Mouse (Mus musculus): ENCODE results near the gene Zfp341. TPM values are rescaled to one million over a fixed set of nuclear protein-coding genes. Genes with fewer than 3 reads are reported as not detected.

Gene Zfp341
- polyA plus RNA-seq, 1 experiment from 2014 or later = 2.0 TPM

DNA sequence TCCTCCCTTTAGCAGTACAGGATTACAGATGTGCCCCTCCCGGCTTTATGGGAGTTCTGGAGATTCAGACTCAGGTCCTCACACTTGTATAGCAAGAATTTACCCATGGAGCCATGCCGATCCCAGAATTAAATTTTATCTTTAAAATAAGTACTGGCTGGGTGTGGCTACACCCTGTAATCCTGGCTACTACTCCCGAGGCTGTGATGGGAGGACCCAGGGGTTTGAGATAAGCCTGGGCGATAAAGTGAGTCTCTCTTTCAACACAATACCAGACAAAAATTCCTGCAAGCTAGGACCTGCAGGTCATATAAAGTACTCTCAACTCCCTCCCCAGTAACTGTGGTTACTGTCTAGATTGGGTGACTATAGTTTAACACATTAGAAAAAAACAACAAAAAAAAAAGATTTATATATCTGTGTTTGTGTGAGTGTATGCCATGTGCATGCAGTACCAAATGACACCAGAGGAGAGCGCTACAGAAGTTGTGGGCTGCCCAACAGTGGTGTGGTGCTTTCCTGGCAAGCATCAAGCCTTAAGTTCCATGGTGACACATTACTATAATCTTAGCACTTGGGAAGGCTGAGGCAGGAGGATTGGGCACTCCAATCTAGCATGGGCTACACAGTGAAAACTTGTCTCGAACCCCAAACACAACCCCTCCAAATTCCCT, 29.8 kb downstream of the Zfp341 start:
- H3K36me3 ChIP-seq = peaks cover 52% of the 10 kb centered on the region
- no peaks in the 10 kb centered on the region for H3K9me3 ChIP-seq
- no peak overlapping the region for H3K27ac ChIP-seq (replicated peaks)
- no peak overlapping the region for H3K9ac ChIP-seq
- no peak overlapping the region for H3K4me3 ChIP-seq
- no peaks in the 10 kb centered on the region for H3K4me1 ChIP-seq (replicated peaks)
- no peak for ATAC-seq (ENCODE audit: low FRiP score, low read depth)
- no peaks in the 10 kb centered on the region for H3K27me3 ChIP-seq
- 93% methylated on average over 6 of the region's 6 CpGs for WGBS
- no peak overlapping the region for H3K4me2 ChIP-seq

DNA sequence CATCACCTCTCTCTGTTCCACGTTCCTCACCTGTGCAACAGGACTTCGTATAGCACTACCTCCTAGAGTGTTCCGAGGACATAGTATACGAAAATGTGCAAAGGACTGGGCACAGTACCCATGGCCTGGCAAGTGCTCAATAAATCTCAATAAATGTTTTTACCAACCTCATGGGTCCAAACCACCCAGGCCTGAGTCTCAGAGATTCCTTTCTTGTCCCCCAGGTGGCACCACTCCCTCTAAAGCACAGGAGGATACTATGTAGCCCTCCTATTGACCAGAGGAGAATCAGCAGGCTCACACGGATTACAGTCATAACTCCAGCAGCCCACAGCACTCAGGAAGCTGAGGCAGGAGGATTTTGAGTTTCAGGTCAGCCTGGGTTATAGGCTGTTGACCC, 33.5 kb downstream of the Zfp341 start:
- Histone ChIP-seq H3K4me1 (replicated peaks) (no peaks in the 10 kb centered on the region), H3K9ac (no peak overlapping the region), H3K9me3 (no peaks in the 10 kb centered on the region), H3K27ac (replicated peaks) (no peak overlapping the region), H3K4me2 (no peak overlapping the region), H3K27me3 (no peaks in the 10 kb centered on the region), H3K36me3 (peaks cover 28% of the 10 kb centered on the region), H3K4me3 (no peak overlapping the region)
- ATAC-seq (ENCODE audit: low FRiP score, low read depth) = no peak
- 76% methylated on average over 5 of the region's 5 CpGs for WGBS

- Histone ChIP-seq H3K4me2 (no peak overlapping the region), H3K4me3 (no peak overlapping the region), H3K27ac (replicated peaks) (no peak overlapping the region), H3K4me1 (replicated peaks) (no peaks in the 10 kb centered on the region), H3K9ac (no peak overlapping the region), H3K9me3 (no peaks in the 10 kb centered on the region), H3K36me3 (peaks cover 19% of the 10 kb centered on the region), H3K27me3 (no peaks in the 10 kb centered on the region)
- no peak for ATAC-seq (ENCODE audit: low FRiP score, low read depth)
- WGBS = 28% methylated on average over 3 of the region's 3 CpGs
Observed at GRCm38 (mm10) chr2:154648086-154648485, 35.0 kb downstream of the Zfp341 start.

DNA sequence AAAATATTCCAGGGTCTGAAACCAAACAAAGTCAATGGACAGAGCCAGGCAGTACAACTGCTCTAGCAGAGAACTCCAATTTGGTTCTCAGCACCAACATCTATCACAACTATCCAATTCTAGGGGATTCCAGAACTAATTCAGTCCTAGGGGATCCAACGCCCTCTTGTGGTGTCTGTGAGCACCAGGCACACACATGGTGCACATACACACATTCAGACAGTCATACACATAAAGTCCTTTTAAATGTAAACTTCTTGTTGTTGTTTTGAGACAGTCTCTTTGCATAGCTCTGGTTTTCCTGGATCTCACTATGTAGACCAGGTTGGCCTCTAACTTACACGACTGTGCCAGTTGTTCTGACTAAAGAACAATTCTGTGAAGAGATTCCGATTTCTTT, 37.3 kb downstream of the Zfp341 start:
- peaks cover 10% of the 10 kb centered on the region for H3K36me3 ChIP-seq
- H3K9ac ChIP-seq = no peak overlapping the region
- no peak overlapping the region for H3K4me3 ChIP-seq
- ATAC-seq (ENCODE audit: low FRiP score, low read depth) = no peak
- H3K27ac ChIP-seq (replicated peaks) = no peak overlapping the region
- no peak overlapping the region for H3K4me2 ChIP-seq
- no peaks in the 10 kb centered on the region for H3K4me1 ChIP-seq (replicated peaks)
- H3K9me3 ChIP-seq = no peaks in the 10 kb centered on the region
- H3K27me3 ChIP-seq = no peaks in the 10 kb centered on the region
- WGBS = 78% methylated on average over 3 of the region's 3 CpGs

DNA sequence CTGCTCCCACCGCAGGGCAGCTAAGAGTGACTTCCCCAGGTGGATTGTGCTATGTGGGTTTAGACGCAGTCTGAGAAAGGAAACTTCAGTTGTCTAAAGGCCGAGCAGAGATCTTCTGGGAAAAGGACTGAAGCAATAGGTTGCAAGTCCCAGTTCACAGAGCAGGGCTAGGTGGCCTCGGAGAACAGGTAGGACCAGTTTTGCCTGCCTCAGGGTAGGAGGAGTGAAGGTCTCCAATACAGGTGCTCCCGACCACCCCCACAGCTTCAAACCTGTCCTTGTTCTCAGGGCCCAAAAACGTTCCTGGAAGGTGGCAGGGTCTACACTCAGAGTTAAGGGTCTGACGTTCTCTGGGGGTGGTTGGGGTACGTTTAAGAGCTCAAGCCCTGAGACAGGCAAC, 38.3 kb downstream of the Zfp341 start, which contains the start of gene Chmp4b:
TSS of gene Chmp4b (plus strand) at position 343 of the 400 bp plus-strand sequence.
- H3K27ac ChIP-seq (replicated peaks) = no peak within 1 kb of the TSS

DNA sequence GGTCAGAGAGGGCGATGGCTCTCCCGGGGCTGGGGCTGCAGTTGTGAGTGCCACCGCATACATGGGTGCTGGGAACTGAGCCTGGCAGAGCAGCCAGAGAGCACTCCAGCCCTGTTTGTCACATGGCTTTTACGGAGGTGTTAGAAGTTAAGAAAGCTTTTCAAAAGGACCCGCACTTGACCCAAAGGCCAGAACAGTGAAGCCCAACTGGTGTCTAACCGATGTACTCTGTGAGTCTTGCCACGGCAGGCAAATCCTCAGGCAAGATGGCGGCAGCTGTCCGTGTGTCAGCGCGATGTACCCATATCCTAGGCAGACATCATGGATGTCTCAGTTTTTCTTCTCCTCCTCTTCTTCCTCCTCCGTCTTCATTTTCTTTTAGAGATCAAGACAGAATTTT, 41.9 kb downstream of the Zfp341 start:
- Histone ChIP-seq H3K36me3 (no peaks in the 10 kb centered on the region), H3K27ac (replicated peaks) (no peak overlapping the region), H3K9me3 (no peaks in the 10 kb centered on the region), H3K4me3 (no peak overlapping the region), H3K4me1 (replicated peaks) (peaks cover 25% of the 10 kb centered on the region), H3K9ac (no peak overlapping the region), H3K4me2 (no peak overlapping the region), H3K27me3 (no peaks in the 10 kb centered on the region)
- ATAC-seq (ENCODE audit: low FRiP score, low read depth) = no peak
- 95% methylated on average over 12 of the region's 12 CpGs for WGBS

More for the DNA sequence above, 38.3 kb downstream of the Zfp341 start, which contains the start of gene Chmp4b:
- no peaks in the 10 kb centered on the region for H3K27me3 ChIP-seq
- WGBS = 66% methylated on average over 8 of the region's 8 CpGs
- no peak within 1 kb of the TSS for H3K4me3 ChIP-seq
- H3K9ac ChIP-seq = no peak within 1 kb of the TSS
- peaks cover 2% of the 10 kb centered on the region; the same call in 1 of the 2 replicates for H3K4me1 ChIP-seq (replicated peaks)
- ATAC-seq (ENCODE audit: low FRiP score, low read depth) = no peak
- no peak within 1 kb of the TSS for H3K4me2 ChIP-seq
- 0 out of 2 replicates have a peak, but pooled peaks cover 1% of the 10 kb centered on the region for H3K36me3 ChIP-seq
- no peaks in the 10 kb centered on the region for H3K9me3 ChIP-seq

DNA sequence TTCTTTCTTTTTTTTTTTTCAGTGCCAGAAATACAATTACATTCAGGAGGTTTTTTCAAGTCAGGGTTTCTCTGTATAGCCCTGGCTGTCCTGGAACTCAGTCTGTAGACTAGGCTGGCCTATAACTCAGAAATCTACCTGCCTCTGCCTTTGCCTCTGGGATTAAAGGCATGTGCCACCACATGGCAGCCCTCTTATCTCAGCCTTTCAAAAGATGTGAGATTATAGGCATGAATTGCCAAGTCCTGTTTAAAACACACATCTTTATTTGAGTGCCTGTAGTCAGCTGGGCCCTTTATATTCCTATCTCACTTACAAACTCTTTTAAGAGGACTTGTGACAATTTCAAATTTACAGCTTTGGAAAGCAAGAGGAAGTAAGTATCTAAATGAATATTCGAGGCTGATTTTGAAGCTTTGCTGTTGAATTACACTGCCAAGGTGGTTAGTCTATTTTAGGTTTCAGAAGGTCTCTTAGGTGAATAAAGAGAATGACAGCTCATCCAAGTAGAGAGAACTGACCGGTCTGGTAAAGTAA, 42.8 kb downstream of the Zfp341 start:
- 83% methylated on average over 2 of the region's 2 CpGs for WGBS
- no peaks in the 10 kb centered on the region for H3K36me3 ChIP-seq
- ATAC-seq (ENCODE audit: low FRiP score, low read depth) = no peak
- no peak overlapping the region for H3K9ac ChIP-seq
- H3K27me3 ChIP-seq = no peaks in the 10 kb centered on the region
- peaks cover 31% of the 10 kb centered on the region for H3K4me1 ChIP-seq (replicated peaks)
- no peak overlapping the region; the same call in 1 of the 2 replicates for H3K27ac ChIP-seq (replicated peaks)
- peak overlapping the region; percentile 95; the same call in 1 of the 2 replicates for H3K4me3 ChIP-seq
- no peaks in the 10 kb centered on the region for H3K9me3 ChIP-seq
- peak overlapping the region; percentile 49 for H3K4me2 ChIP-seq

DNA sequence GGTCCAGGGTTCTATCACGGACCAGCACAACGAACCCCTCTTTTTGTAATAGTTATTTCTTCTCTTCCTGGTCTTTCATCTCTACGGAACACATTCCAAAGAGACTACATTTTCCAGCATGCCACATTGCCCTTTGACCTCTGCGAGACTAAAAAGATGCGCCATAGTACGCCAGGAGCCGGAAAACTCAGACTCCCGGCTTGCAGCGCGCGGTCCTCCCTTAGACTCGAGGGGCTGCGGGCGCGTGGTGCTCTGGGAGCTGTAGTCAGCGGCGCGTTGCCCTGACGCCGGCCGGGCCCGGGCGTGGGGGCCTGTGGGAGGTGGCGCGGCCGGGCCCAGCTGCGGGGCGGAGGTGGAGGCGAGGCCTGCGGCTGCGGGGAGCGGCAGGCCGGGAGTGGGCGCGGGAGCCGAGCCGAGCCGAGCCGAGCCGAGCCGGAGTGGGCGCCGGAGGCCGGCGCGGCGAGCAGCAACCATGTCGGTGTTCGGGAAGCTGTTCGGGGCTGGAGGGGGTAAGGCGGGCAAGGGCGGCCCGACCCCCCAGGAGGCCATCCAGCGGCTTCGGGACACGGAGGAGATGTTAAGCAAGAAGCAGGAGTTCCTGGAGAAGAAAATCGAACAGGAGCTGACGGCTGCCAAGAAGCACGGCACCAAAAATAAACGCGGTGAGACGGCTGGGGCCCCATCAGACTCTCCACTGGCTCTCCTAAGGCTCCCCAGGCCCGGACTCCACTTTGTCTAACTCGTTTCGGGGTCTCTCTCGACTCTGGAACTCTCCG, 43.8 kb downstream of the Zfp341 start:
- peak; percentile 100 for ATAC-seq (ENCODE audit: low FRiP score, low read depth)
- peak overlapping the region; percentile 84 for H3K4me2 ChIP-seq
- no peaks in the 10 kb centered on the region for H3K9me3 ChIP-seq
- H3K36me3 ChIP-seq = no peaks in the 10 kb centered on the region; the same call in 1 of the 2 replicates
- peaks cover 31% of the 10 kb centered on the region for H3K4me1 ChIP-seq (replicated peaks)
- H3K9ac ChIP-seq = peak overlapping the region; percentile 97
- under 1% methylated on average over 62 of the region's 67 CpGs for WGBS
- H3K4me3 ChIP-seq = peak overlapping the region; percentile 95
- peak overlapping the region; percentile 80 for H3K27ac ChIP-seq (replicated peaks)
- no peaks in the 10 kb centered on the region for H3K27me3 ChIP-seq

DNA sequence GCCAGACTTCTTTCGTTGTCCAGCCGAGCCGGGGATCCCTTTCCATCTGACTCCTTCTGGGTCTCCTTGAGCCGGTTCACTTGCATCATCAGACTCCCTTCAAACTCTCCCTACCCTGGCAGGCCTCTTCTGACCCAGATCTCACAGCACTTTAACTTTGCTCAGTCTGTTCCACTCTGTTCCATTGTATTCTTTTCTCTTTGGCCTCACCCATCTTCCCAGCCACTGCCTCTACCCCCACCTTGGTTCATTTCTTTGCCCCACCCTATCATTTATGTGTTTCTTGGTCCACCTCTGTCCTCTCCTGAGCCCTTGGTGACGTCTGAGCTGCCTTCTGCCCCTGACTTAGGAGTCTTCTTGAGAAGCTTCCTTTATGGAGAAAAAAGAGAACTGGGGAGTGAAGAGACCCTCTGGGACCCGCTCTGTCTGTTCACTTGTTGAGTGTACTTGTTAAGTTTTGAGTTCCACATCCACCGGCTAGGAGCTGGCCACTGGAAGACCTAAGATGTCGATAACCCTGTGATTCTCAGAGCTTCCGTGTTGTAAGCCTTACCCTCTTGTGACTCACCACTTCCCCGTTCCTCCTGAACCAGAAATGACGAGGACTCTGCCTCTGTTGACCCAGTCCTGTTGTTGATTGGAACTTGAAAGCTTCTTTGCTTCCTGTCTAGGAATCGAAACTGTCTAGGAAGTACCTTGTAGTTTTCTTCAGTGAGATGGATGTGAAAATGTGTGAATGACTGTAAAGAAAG, 44.6 kb downstream of the Zfp341 start:
- Histone ChIP-seq H3K4me1 (replicated peaks) (peaks cover 31% of the 10 kb centered on the region), H3K9ac (peak overlapping the region; percentile 97), H3K4me3 (peak overlapping the region; percentile 95), H3K4me2 (peak overlapping the region; percentile 84), H3K9me3 (no peaks in the 10 kb centered on the region), H3K36me3 (no peaks in the 10 kb centered on the region; the same call in 1 of the 2 replicates), H3K27ac (replicated peaks) (peak overlapping the region; percentile 80), H3K27me3 (no peaks in the 10 kb centered on the region)
- 20% methylated on average over 12 of the region's 12 CpGs for WGBS
- ATAC-seq (ENCODE audit: low FRiP score, low read depth) = no peak

DNA sequence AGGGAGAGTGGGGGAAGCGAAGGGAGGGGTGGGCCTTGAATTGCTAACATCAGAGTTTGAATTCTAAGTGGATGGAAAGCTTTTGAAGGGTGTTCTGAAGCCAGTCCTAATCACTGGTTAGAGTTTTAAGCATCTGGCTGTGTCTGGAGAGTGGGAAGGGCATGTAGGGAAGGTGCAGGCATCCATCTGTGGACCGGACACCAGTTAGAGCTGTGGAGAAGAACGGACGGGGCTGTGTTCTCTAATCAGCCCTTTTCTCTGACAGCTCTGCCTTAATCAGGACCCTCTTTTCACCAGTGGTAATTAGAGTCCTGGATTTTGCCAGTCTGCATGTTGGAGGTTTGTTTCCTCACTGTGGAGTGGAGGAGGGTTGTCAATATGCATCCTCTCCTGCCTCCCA, 46.0 kb downstream of the Zfp341 start:
- H3K9ac ChIP-seq = 0 out of 2 replicates have a peak overlapping the region, but pooled peaks have one; percentile 97
- no peaks in the 10 kb centered on the region; the same call in 1 of the 2 replicates for H3K36me3 ChIP-seq
- H3K4me1 ChIP-seq (replicated peaks) = peaks cover 31% of the 10 kb centered on the region
- ATAC-seq (ENCODE audit: low FRiP score, low read depth) = no peak
- no peaks in the 10 kb centered on the region for H3K27me3 ChIP-seq
- H3K4me2 ChIP-seq = peak overlapping the region; percentile 84
- 0 out of 2 replicates have a peak overlapping the region, but pooled peaks have one; percentile 3 for H3K4me3 ChIP-seq
- 76% methylated on average over 4 of the region's 4 CpGs for WGBS
- no peak overlapping the region for H3K27ac ChIP-seq (replicated peaks)
- H3K9me3 ChIP-seq = no peaks in the 10 kb centered on the region

GRCm38 (mm10) chr2:154659531-154660074, 46.5 kb downstream of the Zfp341 start:
- no peak overlapping the region for H3K27ac ChIP-seq (replicated peaks)

More at GRCm38 (mm10) chr2:154659531-154660074, 46.5 kb downstream of the Zfp341 start:
- Histone ChIP-seq H3K4me1 (replicated peaks) (peaks cover 31% of the 10 kb centered on the region), H3K9me3 (no peaks in the 10 kb centered on the region), H3K36me3 (no peaks in the 10 kb centered on the region; the same call in 1 of the 2 replicates), H3K4me3 (0 out of 2 replicates have a peak overlapping the region, but pooled peaks have one; percentile 3), H3K4me2 (peak overlapping the region; percentile 84), H3K9ac (no peak overlapping the region), H3K27me3 (no peaks in the 10 kb centered on the region)
- no peak for ATAC-seq (ENCODE audit: low FRiP score, low read depth)
- WGBS = 87% methylated on average over 5 of the region's 5 CpGs

Measured in hindbrain, embryonic 15.5 days (tissue).